Mouse (Mus musculus): ENCODE data around the gene Cobll1. TPM values are rescaled to one million over a fixed set of nuclear protein-coding genes. Genes with fewer than 3 reads are reported as not detected.

The Cobll1 gene
- polyA plus RNA-seq, 1 experiment from 2014 or later: 3.2 TPM

DNA sequence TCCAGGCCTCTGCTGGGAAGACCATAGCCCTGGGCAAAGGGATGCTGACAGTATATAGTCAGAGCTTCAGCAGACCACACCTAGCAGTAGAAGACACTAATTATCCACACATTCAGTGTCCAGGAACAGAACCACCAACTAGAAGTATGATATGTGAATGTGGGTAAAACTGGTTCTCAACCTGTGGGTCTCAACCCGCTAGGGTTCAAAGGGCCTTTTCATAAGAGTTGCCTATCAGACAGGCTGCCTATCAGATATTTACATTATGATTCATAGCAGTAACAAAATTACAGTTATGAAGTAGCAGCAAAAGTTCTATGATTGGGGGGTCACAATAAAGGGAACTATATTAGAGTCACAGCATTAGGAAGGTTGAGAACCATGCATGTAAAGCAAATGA is 24.6 kb downstream of the Cobll1 start:
- 91% methylated on average over 1 of the region's 1 CpGs for WGBS
- no peak overlapping the region for H3K4me2 ChIP-seq
- no peak for ATAC-seq (ENCODE audit: low FRiP score)

DNA sequence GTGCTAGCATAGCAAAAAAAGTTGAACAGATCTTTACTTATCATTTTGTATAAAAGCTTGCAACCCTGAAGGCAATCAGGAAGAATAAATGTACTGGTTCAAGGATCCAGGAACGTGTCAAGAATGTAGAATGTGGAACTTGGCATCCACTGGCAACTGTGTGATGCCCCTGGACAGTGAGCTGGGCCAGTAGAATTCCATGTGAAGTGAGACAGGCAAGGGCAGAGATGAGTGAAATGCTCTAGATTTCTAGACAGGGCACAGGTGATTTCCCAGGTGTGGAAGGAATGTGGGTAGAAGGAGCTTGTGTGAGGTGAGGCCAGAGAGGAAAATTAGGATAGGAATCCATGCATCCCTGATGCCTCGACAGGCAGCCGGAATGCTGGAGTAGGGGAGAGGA is 25.5 kb downstream of the Cobll1 start:
- Histone ChIP-seq H3K36me3 (replicated peaks) (no peaks in the 10 kb centered on the region), H3K27me3 (no peaks in the 10 kb centered on the region), H3K27ac (no peak overlapping the region), H3K4me1 (peaks cover 2% of the 10 kb centered on the region; the same call in 1 of the 2 replicates), H3K9me3 (no peaks in the 10 kb centered on the region), H3K4me2 (no peak overlapping the region), H3K9ac (no peak overlapping the region), H3K4me3 (replicated peaks) (no peak overlapping the region)
- WGBS: 88% methylated on average over 3 of the region's 3 CpGs
- ATAC-seq (ENCODE audit: low FRiP score): no peak

More for the DNA sequence above, 24.6 kb downstream of the Cobll1 start:
- Histone ChIP-seq H3K27ac (no peak overlapping the region), H3K9me3 (no peaks in the 10 kb centered on the region), H3K36me3 (replicated peaks) (no peaks in the 10 kb centered on the region), H3K9ac (no peak overlapping the region), H3K4me1 (peaks cover 2% of the 10 kb centered on the region; the same call in 1 of the 2 replicates), H3K4me3 (replicated peaks) (no peak overlapping the region), H3K27me3 (no peaks in the 10 kb centered on the region)

DNA sequence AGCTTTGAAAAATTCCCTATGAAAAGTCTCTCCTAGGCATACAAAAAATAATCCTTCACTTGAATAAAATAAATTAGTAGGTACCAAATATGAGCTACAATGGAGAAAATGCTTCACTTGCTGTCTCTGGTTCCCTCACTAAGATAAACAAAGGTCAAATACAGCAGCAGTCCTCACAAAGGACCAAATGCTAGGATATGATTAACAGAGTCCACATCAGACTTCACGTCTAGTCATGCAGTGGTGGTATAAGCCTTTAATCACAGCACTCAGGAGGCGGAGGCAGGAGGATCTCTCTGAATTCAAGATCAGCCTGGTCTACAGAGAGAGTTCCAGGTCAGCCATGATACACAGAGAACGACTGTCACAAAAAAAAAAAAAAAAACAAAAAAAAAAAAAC is 27.6 kb downstream of the Cobll1 start:
- H3K9me3 ChIP-seq: no peaks in the 10 kb centered on the region
- H3K27ac ChIP-seq: no peak overlapping the region
- H3K4me1 ChIP-seq: peaks cover 2% of the 10 kb centered on the region; the same call in 1 of the 2 replicates
- 84% methylated on average over 3 of the region's 3 CpGs for WGBS
- H3K4me3 ChIP-seq (replicated peaks): no peak overlapping the region
- no peaks in the 10 kb centered on the region for H3K27me3 ChIP-seq
- H3K9ac ChIP-seq: no peak overlapping the region
- no peak overlapping the region for H3K4me2 ChIP-seq
- H3K36me3 ChIP-seq (replicated peaks): no peaks in the 10 kb centered on the region
- ATAC-seq (ENCODE audit: low FRiP score): no peak

DNA sequence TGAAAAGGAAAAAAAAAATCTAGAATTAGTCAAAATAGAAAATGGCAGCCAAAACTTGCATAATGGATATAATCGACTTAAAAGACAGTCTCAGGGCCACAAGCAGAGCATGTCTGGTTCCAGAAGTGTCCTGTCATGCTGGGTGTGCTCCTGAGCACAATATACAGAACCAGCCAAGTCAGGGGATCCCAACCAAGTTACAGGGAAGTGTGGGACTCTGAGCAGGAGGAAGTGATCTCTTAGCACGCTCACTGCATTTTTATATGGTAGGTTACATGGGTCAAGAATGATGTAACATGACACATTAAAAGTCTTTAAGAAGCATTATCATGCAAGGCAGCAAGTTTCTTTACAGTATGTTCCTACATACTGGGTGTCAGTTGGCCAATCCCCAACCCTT is 31.5 kb downstream of the Cobll1 start:
- H3K27ac ChIP-seq: no peak overlapping the region
- H3K9ac ChIP-seq: no peak overlapping the region
- WGBS: 95% methylated on average over 2 of the region's 2 CpGs
- H3K27me3 ChIP-seq: no peaks in the 10 kb centered on the region
- no peaks in the 10 kb centered on the region for H3K9me3 ChIP-seq
- H3K36me3 ChIP-seq (replicated peaks): no peaks in the 10 kb centered on the region
- no peak overlapping the region for H3K4me2 ChIP-seq
- H3K4me1 ChIP-seq: peaks cover 2% of the 10 kb centered on the region; the same call in 1 of the 2 replicates
- no peak for ATAC-seq (ENCODE audit: low FRiP score)
- no peak overlapping the region for H3K4me3 ChIP-seq (replicated peaks)

DNA sequence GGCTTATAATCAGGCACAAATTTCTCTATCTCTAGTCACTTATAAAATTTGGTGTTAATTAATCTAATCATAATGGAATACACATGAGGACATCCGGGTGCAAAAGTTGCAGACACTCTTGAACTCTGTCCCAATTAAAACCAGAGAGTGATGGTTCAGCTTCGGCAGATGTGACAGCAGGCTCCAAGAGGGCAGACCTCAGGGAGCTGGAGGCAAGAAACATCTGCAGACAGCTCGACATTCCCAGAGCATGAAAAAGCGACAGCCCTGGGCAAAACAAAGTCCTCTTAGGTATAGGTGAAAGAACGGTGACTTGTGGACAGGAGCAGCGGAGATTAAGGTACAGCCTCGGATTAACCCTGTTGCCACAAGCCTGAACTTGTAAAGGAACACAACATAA is 35.5 kb downstream of the Cobll1 start:
- Histone ChIP-seq H3K4me1 (no peaks in the 10 kb centered on the region), H3K4me2 (no peak overlapping the region), H3K36me3 (replicated peaks) (no peaks in the 10 kb centered on the region), H3K27me3 (no peaks in the 10 kb centered on the region), H3K9me3 (no peaks in the 10 kb centered on the region), H3K9ac (no peak overlapping the region), H3K4me3 (replicated peaks) (no peak overlapping the region), H3K27ac (no peak overlapping the region)
- WGBS: 69% methylated on average over 7 of the region's 7 CpGs
- no peak for ATAC-seq (ENCODE audit: low FRiP score)

DNA sequence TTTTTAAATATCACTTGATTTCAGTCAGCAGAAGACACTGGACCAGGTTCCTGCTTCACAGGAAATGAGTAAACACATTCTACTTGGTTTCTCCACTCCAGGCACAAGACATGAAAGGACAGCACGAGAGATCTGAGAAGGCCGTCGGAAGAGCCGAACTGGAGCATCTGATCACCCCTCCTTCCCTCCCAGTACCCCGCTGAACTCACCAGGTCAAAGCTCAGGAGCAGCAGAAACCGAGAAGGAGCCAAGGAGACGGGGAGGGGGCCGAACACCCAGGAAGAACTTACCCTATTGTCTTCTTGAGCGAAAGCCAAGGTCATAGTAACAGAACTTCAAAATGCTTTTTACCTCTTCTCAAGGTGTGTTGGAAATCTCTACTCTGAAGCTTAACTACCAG is 39.5 kb downstream of the Cobll1 start:
- Histone ChIP-seq H3K4me2 (no peak overlapping the region), H3K9me3 (no peaks in the 10 kb centered on the region), H3K9ac (no peak overlapping the region), H3K4me1 (no peaks in the 10 kb centered on the region), H3K4me3 (replicated peaks) (no peak overlapping the region), H3K36me3 (replicated peaks) (no peaks in the 10 kb centered on the region), H3K27me3 (no peaks in the 10 kb centered on the region), H3K27ac (no peak overlapping the region)
- 87% methylated on average over 9 of the region's 9 CpGs for WGBS
- no peak for ATAC-seq (ENCODE audit: low FRiP score)

DNA sequence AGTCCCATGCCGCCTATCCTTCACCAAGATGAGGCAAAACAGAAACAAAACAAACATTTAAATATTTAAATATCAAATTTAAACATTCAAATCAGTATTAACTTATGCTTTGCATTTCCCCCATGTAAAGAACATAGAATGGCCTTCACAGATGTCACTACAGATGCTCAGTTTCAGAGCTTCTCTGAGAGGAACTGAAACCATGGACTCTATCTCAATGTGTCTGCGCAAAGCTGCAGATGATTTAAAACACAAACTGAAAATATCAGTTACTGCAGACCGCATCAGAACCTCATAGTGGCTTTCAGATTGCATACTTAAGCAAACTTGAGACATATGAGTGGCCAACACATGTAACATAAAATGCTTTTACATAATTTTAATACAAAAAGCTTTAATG is 40.6 kb downstream of the Cobll1 start:
- Histone ChIP-seq H3K27me3 (no peaks in the 10 kb centered on the region), H3K9ac (no peak overlapping the region), H3K4me2 (no peak overlapping the region), H3K4me1 (no peaks in the 10 kb centered on the region), H3K9me3 (no peaks in the 10 kb centered on the region), H3K27ac (no peak overlapping the region), H3K4me3 (replicated peaks) (no peak overlapping the region), H3K36me3 (replicated peaks) (no peaks in the 10 kb centered on the region)
- ATAC-seq (ENCODE audit: low FRiP score): no peak
- 89% methylated on average over 3 of the region's 3 CpGs for WGBS

DNA sequence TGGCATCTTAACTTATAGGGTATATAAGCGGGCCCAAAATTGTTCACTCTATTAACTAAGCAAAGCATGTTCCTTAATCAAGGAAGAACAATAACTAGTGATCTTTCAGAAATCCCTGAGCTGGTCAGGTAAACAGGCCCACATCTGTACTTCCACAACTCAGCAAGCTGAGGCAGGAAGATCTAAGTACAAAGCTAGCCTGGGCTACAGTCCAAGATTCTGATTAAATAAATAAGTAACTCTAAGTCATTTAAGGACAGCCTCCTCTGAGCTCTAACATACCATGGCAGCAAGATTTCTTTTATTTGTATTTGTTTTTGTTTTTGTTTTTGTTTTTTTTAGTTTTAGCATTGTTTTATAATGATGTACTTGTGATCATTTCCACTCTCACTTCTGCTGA is 42.2 kb downstream of the Cobll1 start:
- no peaks in the 10 kb centered on the region for H3K9me3 ChIP-seq
- ATAC-seq (ENCODE audit: low FRiP score): no peak
- 89% methylated on average over 1 of the region's 1 CpGs for WGBS
- H3K9ac ChIP-seq: no peak overlapping the region
- H3K36me3 ChIP-seq (replicated peaks): no peaks in the 10 kb centered on the region
- H3K4me3 ChIP-seq (replicated peaks): no peak overlapping the region
- H3K27me3 ChIP-seq: no peaks in the 10 kb centered on the region
- H3K4me2 ChIP-seq: no peak overlapping the region
- H3K27ac ChIP-seq: no peak overlapping the region
- no peaks in the 10 kb centered on the region for H3K4me1 ChIP-seq

DNA sequence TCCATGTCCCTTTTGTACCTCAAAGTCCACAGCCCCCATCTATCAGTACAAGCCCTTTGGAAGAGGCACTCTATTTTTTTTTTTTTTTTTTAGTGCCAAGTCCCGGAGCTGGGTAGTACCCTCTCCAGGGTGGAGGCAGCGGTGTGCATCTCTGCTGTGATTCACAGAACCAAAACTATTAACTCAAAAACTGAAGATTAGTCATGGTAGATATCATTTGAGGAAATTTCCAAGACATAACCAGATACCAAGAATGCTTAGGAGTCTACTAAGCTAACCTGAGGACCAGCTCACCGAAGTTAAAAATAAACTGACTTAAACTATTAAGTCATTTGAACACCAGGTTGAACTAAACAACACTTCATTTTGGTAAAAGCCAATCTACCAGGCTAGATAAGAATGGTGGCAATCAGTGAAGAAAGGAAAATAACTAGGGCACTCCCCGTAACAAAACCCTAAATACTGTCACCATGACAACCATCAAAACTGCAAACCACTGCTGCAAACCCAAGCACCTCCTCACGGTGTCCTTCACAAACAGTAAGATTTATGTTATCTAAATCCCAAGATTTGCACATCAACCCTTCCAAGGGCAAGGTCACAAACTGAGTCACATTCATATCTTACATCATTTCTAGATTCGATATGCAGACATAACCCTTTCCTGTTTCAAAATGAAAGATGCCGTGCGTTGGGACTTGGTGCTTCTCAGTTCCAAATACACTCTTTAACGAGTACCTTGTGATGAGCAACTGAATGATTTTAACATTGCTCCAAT is 43.8 kb downstream of the Cobll1 start:
- no peaks in the 10 kb centered on the region for H3K4me1 ChIP-seq
- H3K9me3 ChIP-seq: no peaks in the 10 kb centered on the region

DNA sequence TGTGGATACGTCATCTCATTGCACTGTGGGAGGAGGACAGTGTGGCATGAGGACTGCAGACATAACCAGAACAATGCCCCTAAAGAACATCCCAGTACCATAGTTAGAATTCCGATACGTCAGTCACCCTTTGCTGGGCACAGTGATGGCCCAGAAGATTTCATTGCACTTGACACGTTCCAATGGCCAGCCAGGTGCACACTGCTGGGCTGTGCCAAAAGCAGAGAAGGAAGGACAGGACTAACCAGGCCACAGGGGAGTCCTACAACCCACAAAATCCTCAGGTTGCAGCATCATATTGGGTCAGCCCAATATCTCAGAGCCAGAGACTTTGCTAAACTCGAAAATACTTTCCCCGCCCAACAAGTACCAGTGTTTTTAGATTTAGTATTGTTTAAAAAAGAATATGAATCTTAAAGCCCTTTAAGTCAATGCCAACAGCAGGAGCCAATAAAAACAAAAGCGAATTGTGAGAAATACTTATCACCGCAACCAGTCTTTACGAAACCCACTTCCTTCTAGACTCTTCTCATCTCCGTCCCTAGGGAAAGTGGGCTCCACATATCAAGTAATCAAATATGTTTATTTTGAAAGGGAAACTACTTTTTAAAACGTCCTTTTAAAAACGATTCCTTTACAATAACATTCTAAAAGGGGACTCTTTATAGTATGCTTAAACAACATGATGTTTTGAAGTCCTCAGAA is 46.0 kb downstream of the Cobll1 start:
- H3K27me3 ChIP-seq: no peaks in the 10 kb centered on the region
- H3K36me3 ChIP-seq (replicated peaks): no peaks in the 10 kb centered on the region
- H3K27ac ChIP-seq: no peak overlapping the region
- H3K4me1 ChIP-seq: no peaks in the 10 kb centered on the region
- H3K9me3 ChIP-seq: no peaks in the 10 kb centered on the region
- no peak for ATAC-seq (ENCODE audit: low FRiP score)
- H3K9ac ChIP-seq: no peak overlapping the region
- WGBS: 86% methylated on average over 12 of the region's 12 CpGs
- H3K4me3 ChIP-seq (replicated peaks): no peak overlapping the region
- H3K4me2 ChIP-seq: no peak overlapping the region

More for the DNA sequence above, 43.8 kb downstream of the Cobll1 start:
- H3K4me3 ChIP-seq (replicated peaks): no peak overlapping the region
- WGBS: 84% methylated on average over 9 of the region's 9 CpGs
- H3K36me3 ChIP-seq (replicated peaks): no peaks in the 10 kb centered on the region
- no peak overlapping the region for H3K9ac ChIP-seq
- ATAC-seq (ENCODE audit: low FRiP score): no peak
- no peak overlapping the region for H3K27ac ChIP-seq
- H3K4me2 ChIP-seq: no peak overlapping the region
- H3K27me3 ChIP-seq: no peaks in the 10 kb centered on the region

DNA sequence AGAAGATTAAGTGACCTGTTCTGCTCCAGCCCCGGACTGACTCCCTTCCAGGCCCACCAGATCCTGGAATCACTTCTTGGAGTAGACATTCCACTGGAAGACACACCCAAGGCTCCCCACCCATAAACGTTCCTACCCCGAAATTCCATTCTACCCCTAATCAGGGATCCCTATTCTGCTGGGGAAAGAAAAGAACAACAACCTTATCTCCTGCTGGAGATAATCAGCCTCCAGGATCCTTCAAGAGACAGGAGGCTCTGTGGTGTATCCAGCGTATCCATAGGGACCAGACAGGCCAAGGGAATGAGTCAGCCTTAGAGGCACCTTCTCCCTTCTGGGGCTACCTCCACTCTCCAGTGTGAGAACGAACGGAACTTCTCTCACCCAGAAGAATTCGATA is 47.8 kb downstream of the Cobll1 start:
- Histone ChIP-seq H3K27me3 (no peaks in the 10 kb centered on the region), H3K4me2 (no peak overlapping the region), H3K9ac (no peak overlapping the region), H3K9me3 (no peaks in the 10 kb centered on the region), H3K4me1 (no peaks in the 10 kb centered on the region), H3K36me3 (replicated peaks) (no peaks in the 10 kb centered on the region), H3K27ac (no peak overlapping the region), H3K4me3 (replicated peaks) (no peak overlapping the region)
- no peak for ATAC-seq (ENCODE audit: low FRiP score)
- WGBS: 77% methylated on average over 7 of the region's 7 CpGs

DNA sequence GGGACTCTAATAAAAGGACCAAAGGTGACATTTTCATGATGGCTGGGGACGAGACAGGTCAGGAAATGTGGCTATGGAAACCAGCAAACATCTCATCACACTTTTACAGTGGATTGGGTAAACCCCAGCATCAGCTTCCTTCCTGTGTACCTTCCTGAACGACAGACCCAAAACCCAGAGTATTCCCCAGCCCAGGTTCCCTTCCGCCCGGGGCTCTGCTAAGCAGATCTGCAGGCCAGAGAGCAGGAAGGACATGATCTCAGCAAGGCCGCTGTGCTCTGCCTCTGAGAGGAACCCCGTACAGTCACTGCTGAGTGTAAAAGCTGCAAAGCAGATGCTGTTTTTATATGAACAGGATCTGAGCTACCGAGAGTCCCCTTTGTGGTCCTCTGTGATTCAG is 49.9 kb downstream of the Cobll1 start:
- WGBS: 82% methylated on average over 7 of the region's 7 CpGs
- Histone ChIP-seq H3K4me3 (replicated peaks) (no peak overlapping the region), H3K4me2 (no peak overlapping the region), H3K36me3 (replicated peaks) (no peaks in the 10 kb centered on the region), H3K27ac (no peak overlapping the region), H3K27me3 (no peaks in the 10 kb centered on the region), H3K9me3 (no peaks in the 10 kb centered on the region), H3K9ac (no peak overlapping the region), H3K4me1 (no peaks in the 10 kb centered on the region)
- ATAC-seq (ENCODE audit: low FRiP score): no peak

DNA sequence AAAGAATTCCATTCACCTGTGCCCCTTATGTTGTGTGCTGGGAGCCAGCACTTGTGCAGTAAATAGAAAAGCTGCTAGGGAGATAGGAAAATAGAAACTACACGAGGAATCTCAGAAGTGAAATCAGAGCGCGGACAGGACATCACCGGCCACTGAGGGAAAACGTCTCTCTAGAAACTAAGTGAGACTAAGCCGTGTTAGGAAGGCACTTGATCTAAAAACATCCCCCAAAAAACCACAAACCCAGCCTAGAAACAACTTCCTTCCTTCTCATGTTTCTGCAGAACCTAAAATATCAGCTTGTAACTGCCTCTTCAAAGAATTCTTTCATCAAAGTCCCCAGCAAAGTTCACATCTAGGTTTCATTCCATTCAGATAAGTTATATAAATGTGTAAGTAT is 50.6 kb downstream of the Cobll1 start:
- Histone ChIP-seq H3K9ac (no peak overlapping the region), H3K27me3 (no peaks in the 10 kb centered on the region), H3K9me3 (no peaks in the 10 kb centered on the region), H3K4me1 (no peaks in the 10 kb centered on the region), H3K4me2 (no peak overlapping the region), H3K27ac (no peak overlapping the region), H3K4me3 (replicated peaks) (no peak overlapping the region), H3K36me3 (replicated peaks) (no peaks in the 10 kb centered on the region)
- no peak for ATAC-seq (ENCODE audit: low FRiP score)
- 79% methylated on average over 6 of the region's 6 CpGs for WGBS
